Mouse (Mus musculus) lung, postnatal 0 days (tissue): ENCODE measurements around the gene Slc22a6.

ENCODE experiments used
- CTCF ChIP-seq: IDR thresholded peaks from 2 replicates; pipeline ENCODE4 v1.5.1; 2016; ENCODE audit warnings: antibody characterized with exemption, mild to moderate bottlenecking
- EP300 ChIP-seq: IDR thresholded peaks from 2 replicates; pipeline ENCODE4 v1.6.1; 2016; ENCODE audit warnings: antibody characterized with exemption, mild to moderate bottlenecking, control low read depth

GRCm38 (mm10) chr19:8601922-8602321, 15.9 kb upstream of the Slc22a6 start:
- TF ChIP-seq CTCF (no peak), EP300 (no peak)
